Mouse (Mus musculus): Measurements from ENCODE around the gene Dpp9.

DNA sequence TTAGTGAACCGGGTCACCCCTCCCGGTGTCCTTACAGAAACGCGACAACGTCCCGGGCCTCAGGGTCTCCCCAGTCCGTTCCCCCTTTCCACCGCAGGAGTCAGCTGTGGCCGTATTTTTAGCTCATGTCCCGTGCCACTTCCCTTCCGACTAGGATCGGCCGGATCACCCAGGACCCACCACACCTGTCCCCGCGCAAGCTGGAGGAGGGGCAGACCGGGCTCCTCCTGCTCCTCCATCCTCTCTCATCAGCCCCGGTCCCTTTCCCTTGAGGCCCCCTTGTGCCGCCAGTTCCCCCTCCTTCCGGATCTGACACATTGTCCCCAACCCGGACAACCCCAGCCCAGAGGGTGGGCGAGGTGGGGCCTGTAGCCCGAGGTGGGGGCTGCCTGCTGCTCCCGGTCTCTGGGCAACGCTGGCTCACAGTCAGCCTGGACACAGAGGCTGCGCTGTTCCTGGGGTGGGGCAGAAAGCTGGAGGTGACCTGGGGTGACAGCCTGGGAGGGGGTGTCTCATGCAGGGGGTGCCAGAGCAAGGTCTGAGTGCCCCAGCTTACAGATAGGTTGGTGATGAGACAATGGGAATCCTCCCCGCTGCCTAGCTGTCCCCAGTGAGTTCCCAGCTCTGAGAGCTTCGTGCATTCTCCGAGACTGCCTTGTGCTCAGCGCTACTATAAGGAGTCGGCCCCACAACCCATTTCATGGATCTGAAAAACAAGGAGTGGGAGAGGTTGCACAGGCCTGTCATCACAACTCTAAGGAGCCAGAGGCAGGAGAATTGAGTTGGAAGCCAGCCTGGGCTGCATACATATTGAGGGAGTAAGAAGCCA, 69.7 kb downstream of the Dpp9 start:
- TF ChIP-seq FLI1 (IDR thresholded peaks at IDR 0.05; ENCODE audit: low read length) (no peak), GATA1 (IDR thresholded peaks at IDR 0.05; ENCODE audit: borderline replicate concordance, low read length) (no peak)

Data from megakaryocyte, embryonic 14.5 days (primary cell).